Mouse (Mus musculus) layer of hippocampus, adult 2 months (tissue): ENCODE data around the gene Entr1. TPM values are rescaled to one million over a fixed set of nuclear protein-coding genes. Genes with fewer than 3 reads are reported as not detected.
"Not testable (repeated sequence)": the region's sequence is repeated elsewhere in the genome, so short reads cannot be mapped to it uniquely, and the experiment has no call there.

Experiments used
- DNase-seq, 2 experiments: peaks; one replicate each; pipeline ENCODE4 v3.0.0; 2022; ENCODE audit warnings: low spot score in 2 of 2
- H3K27ac ChIP-seq: fragments of 200-600 bp; 2 replicates; pipeline ENCODE4 v1.8.1; 2022
- H3K4me3 ChIP-seq: fragments of 200-600 bp; 2 replicates; pipeline ENCODE4 v1.8.1; 2022; ENCODE audit warnings: mild to moderate bottlenecking
- CTCF ChIP-seq: fragments of 200-600 bp; conservative IDR thresholded peaks from 2 replicates; pipeline ENCODE4 v1.8.1; 2022; ENCODE audit warnings: antibody characterized with exemption, mild to moderate bottlenecking, moderate library complexity
- total RNA-seq, 2 experiments: library from RNA; stranded (reverse); gene quantifications; 2 replicates each; pipeline ENCODE4 v1.2.3; 2021

Gene Entr1
- total RNA-seq, 2 experiments from 2014 or later = 159 to 168 TPM

GRCm38 (mm10) chr2:26409362-26409761 lies 20.2 kb upstream of the Entr1 start:
- Histone ChIP-seq H3K4me3 (peak overlapping the region; percentile 99), H3K27ac (peak overlapping the region; percentile 96)
- TF ChIP-seq CTCF = no peak
- no peak for DNase-seq

- TF ChIP-seq CTCF = peak; percentile 97
- Histone ChIP-seq H3K4me3 (peak within 1 kb of the TSS; percentile 99), H3K27ac (peak within 1 kb of the TSS; percentile 96)
- peak; percentile 94 to 99 for DNase-seq
Observed at GRCm38 (mm10) chr2:26408515-26409356, 19.6 kb upstream of the Entr1 start, which contains the start of gene Inpp5e. TSS of gene Inpp5e (minus strand) at chr2:26409203.

- no peak for DNase-seq
- Histone ChIP-seq H3K27ac (no peak overlapping the region), H3K4me3 (no peak overlapping the region)
- TF ChIP-seq CTCF = no peak
Observed at GRCm38 (mm10) chr2:26403306-26403705, 14.2 kb upstream of the Entr1 start.

- Histone ChIP-seq H3K27ac (0 out of 2 replicates have a peak overlapping the region, but pooled peaks have one; percentile 11), H3K4me3 (no peak overlapping the region)
- DNase-seq = no peak
- TF ChIP-seq CTCF = no peak
Observed at GRCm38 (mm10) chr2:26402265-26402664, 13.1 kb upstream of the Entr1 start.

GRCm38 (mm10) chr2:26401023-26401422 lies 11.9 kb upstream of the Entr1 start:
- no peak for DNase-seq
- no peak overlapping the region for H3K4me3 ChIP-seq
- H3K27ac ChIP-seq = no peak overlapping the region
- no peak for TF ChIP-seq CTCF

GRCm38 (mm10) chr2:26400296-26400695 lies 11.2 kb upstream of the Entr1 start:
- no peak for TF ChIP-seq CTCF
- Histone ChIP-seq H3K27ac (no peak overlapping the region), H3K4me3 (no peak overlapping the region)
- DNase-seq = no peak

GRCm38 (mm10) chr2:26399647-26400046 lies 10.5 kb upstream of the Entr1 start:
- TF ChIP-seq CTCF = no peak
- Histone ChIP-seq H3K4me3 (no peak overlapping the region), H3K27ac (0 out of 2 replicates have a peak overlapping the region, but pooled peaks have one; percentile 5)
- DNase-seq = no peak

- Histone ChIP-seq H3K27ac (peak overlapping the region; percentile 51; the same call in 1 of the 2 replicates), H3K4me3 (no peak overlapping the region)
- TF ChIP-seq CTCF = no peak
- no peak for DNase-seq
Observed at GRCm38 (mm10) chr2:26398978-26399377, 9.9 kb upstream of the Entr1 start.

- Histone ChIP-seq H3K4me3 (no peak overlapping the region), H3K27ac (no peak overlapping the region)
- TF ChIP-seq CTCF = no peak
- no peak for DNase-seq
Observed at GRCm38 (mm10) chr2:26391617-26392016, 2.5 kb upstream of the Entr1 start.

GRCm38 (mm10) chr2:26390954-26391353 lies 1.8 kb upstream of the Entr1 start:
- Histone ChIP-seq H3K27ac (no peak overlapping the region), H3K4me3 (no peak overlapping the region)
- TF ChIP-seq CTCF = no peak
- DNase-seq = no peak

- TF ChIP-seq CTCF = no peak
- Histone ChIP-seq H3K4me3 (peak overlapping the region; percentile 98), H3K27ac (peak overlapping the region; percentile 89)
- no peak for DNase-seq
Observed at GRCm38 (mm10) chr2:26388682-26389153, 398 bp downstream of the Entr1 start.

- no peak for TF ChIP-seq CTCF
- DNase-seq = no peak
- Histone ChIP-seq H3K4me3 (no peak overlapping the region; the same call in 1 of the 2 replicates), H3K27ac (no peak overlapping the region)
Observed at GRCm38 (mm10) chr2:26387713-26388112, 1.4 kb downstream of the Entr1 start.

- Histone ChIP-seq H3K27ac (peak overlapping the region; percentile 82; the same call in 1 of the 2 replicates), H3K4me3 (peak overlapping the region; percentile 92)
- DNase-seq = not testable (repeated sequence)
Observed at GRCm38 (mm10) chr2:26380871-26381270, 8.2 kb downstream of the Entr1 start.
